Mouse (Mus musculus) adrenal gland, postnatal 10 days (tissue): ENCODE measurements around the gene P4htm. TPM values are rescaled to one million over a fixed set of nuclear protein-coding genes. Genes with fewer than 3 reads are reported as not detected.
A peak's percentile ranks its signal among the peaks of the same experiment; 100 is the strongest.

ENCODE experiments used
- DNase-seq: peaks from one replicate; pipeline ENCODE4 v3.0.0; 2021; ENCODE audit warnings: mixed read lengths
- microRNA-seq: library from miRNA; unstranded; fragments of <30 nt; microRNA quantifications from one replicate; pipeline ENCODE4 v1.2.0, GENCODE M21; 2021
- total RNA-seq, 2 experiments: library from RNA; stranded (reverse); gene quantifications; 2 replicates each; pipeline ENCODE4 v1.2.3; 2021

P4htm gene
- total RNA-seq, 2 experiments from 2014 or later = 6.1 to 9.6 TPM

- DNase-seq = no peak
Observed at GRCm38 (mm10) chr9:108546875-108547274, 50.6 kb downstream of the P4htm start.

DNA sequence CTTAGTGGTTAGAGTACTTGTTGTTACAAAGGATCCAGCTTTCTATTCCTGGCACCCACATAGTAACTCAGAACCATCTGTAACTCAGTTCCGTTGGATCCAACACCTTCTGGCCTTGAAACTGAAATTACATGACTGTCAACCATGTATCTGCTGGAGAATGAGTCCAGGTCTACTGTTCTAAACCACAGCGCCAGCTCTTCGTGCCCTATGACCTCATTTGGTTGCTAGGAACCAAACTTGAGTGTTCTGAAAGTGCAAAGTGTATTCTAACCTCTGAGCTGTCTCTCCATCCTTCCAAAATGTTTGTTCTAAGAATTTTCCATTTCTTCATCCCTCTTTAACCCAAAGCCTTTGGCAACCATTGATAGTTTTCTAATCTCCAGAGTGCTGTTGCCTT lies 51.5 kb downstream of the P4htm start:
- no peak for DNase-seq

GRCm38 (mm10) chr9:108540846-108541245 lies 56.6 kb downstream of the P4htm start:
- no peak for DNase-seq

- DNase-seq = no peak
Observed at GRCm38 (mm10) chr9:108531496-108531895, 66.0 kb downstream of the P4htm start.

GRCm38 (mm10) chr9:108530954-108531353 lies 66.5 kb downstream of the P4htm start:
- DNase-seq = no peak

Small RNA genes lying within 50 kb of the gene (microRNA-seq; reads per million reads assigned to microRNA genes)
- gene Gm24083 (not detected), gene Mir191 (not detected), gene Mir425 (1,609 reads per million, percentile 81 among the genes with 10 or more reads in this experiment)

Other genes with a start within 250 kb of the P4htm start
- 100 to 1,000 TPM; 101 to 111 TPM for gene Usp4, start 249.8 kb downstream of the P4htm start, total RNA-seq
- 1 to 10 TPM in 1 of 2 experiments, under 1 TPM in 1; 0.63 to 1.4 TPM for gene 1700102P08Rik, start 204.9 kb downstream of the P4htm start, total RNA-seq
- not detected for gene Ccdc36, start 169.2 kb downstream of the P4htm start, total RNA-seq
- not detected for gene BC048562, start 161.2 kb downstream of the P4htm start, total RNA-seq
- 10 to 100 TPM; 39.3 to 43.6 TPM for gene Ccdc71, start 137.1 kb downstream of the P4htm start, total RNA-seq
- 10 to 100 TPM; 25.6 to 34.8 TPM for gene Klhdc8b, start 136.1 kb downstream of the P4htm start, total RNA-seq
- gene Lamb2, start 117.9 kb downstream of the P4htm start, total RNA-seq = 100 to 1,000 TPM; 108 to 131 TPM
- gene Usp19, start 107.1 kb downstream of the P4htm start, total RNA-seq = 100 to 1,000 TPM; 124 to 156 TPM
- gene Qars, start 90.0 kb downstream of the P4htm start, total RNA-seq = 100 to 1,000 TPM; 137 to 147 TPM
- 100 to 1,000 TPM; 108 to 129 TPM for gene Qrich1, start 80.9 kb downstream of the P4htm start, total RNA-seq
- 10 to 100 TPM; 80.6 to 83.7 TPM for gene Impdh2, start 37.4 kb downstream of the P4htm start, total RNA-seq
- gene Ndufaf3, start 30.2 kb downstream of the P4htm start, total RNA-seq = 10 to 100 TPM; 64.1 to 68.2 TPM
- gene Dalrd3, start 27.8 kb downstream of the P4htm start, total RNA-seq = 10 to 100 TPM; 42.3 to 51.9 TPM
- gene Wdr6, start 18.9 kb downstream of the P4htm start, total RNA-seq = 100 to 1,000 TPM in 1 of 2 experiments, 10 to 100 TPM in 1; 93.8 to 126 TPM
- gene Arih2, start 51.7 kb upstream of the P4htm start, total RNA-seq = 10 to 100 TPM; 56.1 to 59.9 TPM
- 100 to 1,000 TPM; 405 to 421 TPM for gene Slc25a20, start 64.4 kb upstream of the P4htm start, total RNA-seq
- gene Prkar2a, start 91.6 kb upstream of the P4htm start, total RNA-seq = 10 to 100 TPM; 31.3 to 45.1 TPM
- gene Ip6k2, start 186.1 kb upstream of the P4htm start, total RNA-seq = 10 to 100 TPM; 74.2 to 82.0 TPM
- gene Nckipsd, start 210.7 kb upstream of the P4htm start, total RNA-seq = 1 to 10 TPM; 6.9 to 9.5 TPM
- gene Celsr3, start 228.7 kb upstream of the P4htm start, total RNA-seq = 1 to 10 TPM; 3.3 to 4.9 TPM